Mouse (Mus musculus): Measurements from ENCODE around the gene Cstb.

GRCm38 (mm10) chr10:78383567-78383966 lies 41.9 kb upstream of the Cstb start:
- TF ChIP-seq EP300 (IDR thresholded peaks at IDR 0.05) (no peak), CTCF (IDR thresholded peaks at IDR 0.05) (no peak)

All from lung, postnatal 0 days (tissue).